Mouse (Mus musculus): Measurements from ENCODE around the gene Idh3a.

GRCm38 (mm10) chr9:54544212-54544953, 41.8 kb upstream of the Idh3a start:
- TF ChIP-seq CTCF (IDR thresholded peaks at IDR 0.05; ENCODE audit: control insufficient read depth, insufficient read depth, low read length) (no peak), POLR2A (IDR thresholded peaks at IDR 0.05; ENCODE audit: borderline replicate concordance, control insufficient read depth, low read depth, low read length) (no peak)

Data from bone marrow, adult 2 months (tissue).